Mouse (Mus musculus): ENCODE data around the gene Iqcd.

- TF ChIP-seq CTCF (IDR thresholded peaks at IDR 0.05; ENCODE audit: borderline replicate concordance, insufficient read depth, low read length), result no peak
- peak; percentile 78 for TF ChIP-seq POLR2A (IDR thresholded peaks at IDR 0.05; ENCODE audit: low read depth, low read length)
Measured at GRCm38 (mm10) chr5:120612442-120612821, 23.6 kb downstream of the Iqcd start, which contains the start of the genes Rita1 and Ddx54.

Measured in embryonic fibroblast, embryonic 13.5 days (primary cell).